Mouse (Mus musculus) midbrain, embryonic 16.5 days (tissue): ENCODE measurements around the gene Zzz3. TPM values are rescaled to one million over a fixed set of nuclear protein-coding genes. Genes with fewer than 3 reads are reported as not detected.

Experiments
- ATAC-seq: fragments of 200-750 bp; cut with Nextera tagmentation; 2 replicates; pipeline ENCODE4 v1.8.0; 2017; ENCODE audit warnings: moderate TSS enrichment
- H3K27ac ChIP-seq: fragments of 300-500 bp; sonication (generic); 2 replicates; pipeline ENCODE4 v1.5.1; 2014; ENCODE audit warnings: mild to moderate bottlenecking, low read length, mixed read lengths
- H3K27me3 ChIP-seq: fragments of 300-500 bp; sonication (generic); 2 replicates; pipeline ENCODE4 v1.6.1; 2014; ENCODE audit warnings: low read depth, low read length, mixed read lengths; ENCODE audit not compliant: control insufficient read depth, insufficient read depth
- H3K36me3 ChIP-seq: fragments of 300-500 bp; sonication (generic); 2 replicates; pipeline ENCODE4 v1.6.1; 2014; ENCODE audit warnings: mild to moderate bottlenecking, low read length, moderate library complexity, mixed read lengths; ENCODE audit not compliant: control insufficient read depth, insufficient read depth
- H3K4me1 ChIP-seq: fragments of 300-500 bp; sonication (generic); 2 replicates; pipeline ENCODE4 v1.6.1; 2014; ENCODE audit warnings: mild to moderate bottlenecking, low read length, mixed read lengths; ENCODE audit not compliant: control insufficient read depth, insufficient read depth
- H3K4me2 ChIP-seq: fragments of 300-500 bp; sonication (generic); 2 replicates; pipeline ENCODE4 v1.6.1; 2014; ENCODE audit warnings: mild to moderate bottlenecking, low read length, mixed read lengths
- H3K4me3 ChIP-seq: fragments of 300-500 bp; sonication (generic); 2 replicates; pipeline ENCODE4 v1.5.1; 2014; ENCODE audit warnings: low read depth, mild to moderate bottlenecking, low read length, moderate library complexity, mixed read lengths
- H3K9ac ChIP-seq: fragments of 300-500 bp; sonication (generic); 2 replicates; pipeline ENCODE4 v1.6.1; 2014; ENCODE audit warnings: low read depth, low read length, mixed read lengths
- H3K9me3 ChIP-seq: fragments of 300-500 bp; sonication (generic); replicated peaks from 2 replicates; pipeline ENCODE4 v1.6.1; 2014; ENCODE audit warnings: mild to moderate bottlenecking, low read length, mixed read lengths; ENCODE audit not compliant: control insufficient read depth, poor library complexity, severe bottlenecking
- WGBS: fragments of 180-500 bp; shearing (Covaris S2); extraction: QIAGEN DNeasy Blood & Tissue Kit; methylation state at CpG from one replicate; pipeline ENCODE4 v1.1.7; 2014; 5-methylcytosine and 5-hydroxymethylcytosine counted together
- polyA plus RNA-seq: library from polyadenylated mRNA; unstranded; fragments of >200 nt; fragmentation: Nextera tagmentation; extraction: Ambion mirVana; gene quantifications from 2 replicates; pipeline ENCODE4 v1.2.1, GENCODE M21; 2015

Gene Zzz3
- polyA plus RNA-seq, 1 experiment from 2014 or later = 27.1 TPM

DNA sequence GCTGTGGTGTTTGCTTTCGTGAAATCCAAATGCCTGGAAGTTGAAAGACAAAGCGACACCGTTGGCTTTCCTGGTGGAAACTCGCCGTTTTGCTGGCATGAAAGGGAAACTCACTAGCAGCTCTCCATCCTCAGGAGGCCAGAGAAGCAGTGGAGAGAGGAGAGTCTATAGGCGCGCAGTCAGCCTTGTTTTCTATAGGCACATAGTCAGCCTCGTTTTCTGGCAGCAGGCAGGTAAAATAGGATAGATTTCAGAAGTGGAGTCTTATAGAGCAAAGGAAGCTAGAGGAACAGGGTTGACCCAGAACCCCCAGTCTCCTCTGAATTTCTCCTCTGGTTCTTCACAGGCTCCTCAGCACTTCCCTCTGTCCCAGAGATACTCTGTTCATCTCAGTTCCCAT, 72.8 kb downstream of the Zzz3 start:
- Histone ChIP-seq H3K27me3 (no peaks in the 10 kb centered on the region), H3K4me3 (no peak overlapping the region), H3K27ac (no peak overlapping the region), H3K4me2 (no peak overlapping the region), H3K9me3 (no peaks in the 10 kb centered on the region), H3K9ac (no peak overlapping the region), H3K4me1 (no peaks in the 10 kb centered on the region), H3K36me3 (no peaks in the 10 kb centered on the region)
- 91% methylated on average over 8 of the region's 8 CpGs for WGBS
- ATAC-seq = no peak

DNA sequence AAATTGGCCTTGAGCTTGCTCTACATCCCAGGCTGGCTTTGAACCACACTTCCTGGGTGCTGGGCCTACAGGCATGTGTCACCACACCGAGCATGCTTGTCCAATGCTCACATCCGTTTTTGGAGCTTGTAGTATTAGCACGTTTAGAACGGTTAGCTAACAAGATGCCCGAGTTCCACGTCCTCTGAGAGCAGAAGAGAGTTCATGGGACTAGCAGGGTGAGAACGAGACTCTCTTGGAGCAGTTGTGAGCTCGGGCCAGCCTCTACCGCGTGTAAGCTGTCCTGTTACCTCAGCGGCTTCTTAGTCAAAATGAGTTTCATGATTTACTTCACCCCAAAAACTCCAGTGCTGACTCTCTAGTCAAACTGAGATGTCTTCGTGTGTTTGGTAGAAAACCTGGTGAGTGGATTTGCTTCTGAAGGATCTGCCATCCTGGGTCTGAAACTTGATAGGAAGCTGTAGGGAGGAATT, 73.3 kb downstream of the Zzz3 start:
- H3K4me3 ChIP-seq = no peak overlapping the region
- no peak overlapping the region for H3K27ac ChIP-seq
- WGBS = 88% methylated on average over 12 of the region's 12 CpGs
- no peaks in the 10 kb centered on the region for H3K4me1 ChIP-seq
- no peaks in the 10 kb centered on the region for H3K36me3 ChIP-seq
- no peak for ATAC-seq
- H3K27me3 ChIP-seq = no peaks in the 10 kb centered on the region
- no peak overlapping the region for H3K4me2 ChIP-seq
- H3K9ac ChIP-seq = no peak overlapping the region
- no peaks in the 10 kb centered on the region for H3K9me3 ChIP-seq

DNA sequence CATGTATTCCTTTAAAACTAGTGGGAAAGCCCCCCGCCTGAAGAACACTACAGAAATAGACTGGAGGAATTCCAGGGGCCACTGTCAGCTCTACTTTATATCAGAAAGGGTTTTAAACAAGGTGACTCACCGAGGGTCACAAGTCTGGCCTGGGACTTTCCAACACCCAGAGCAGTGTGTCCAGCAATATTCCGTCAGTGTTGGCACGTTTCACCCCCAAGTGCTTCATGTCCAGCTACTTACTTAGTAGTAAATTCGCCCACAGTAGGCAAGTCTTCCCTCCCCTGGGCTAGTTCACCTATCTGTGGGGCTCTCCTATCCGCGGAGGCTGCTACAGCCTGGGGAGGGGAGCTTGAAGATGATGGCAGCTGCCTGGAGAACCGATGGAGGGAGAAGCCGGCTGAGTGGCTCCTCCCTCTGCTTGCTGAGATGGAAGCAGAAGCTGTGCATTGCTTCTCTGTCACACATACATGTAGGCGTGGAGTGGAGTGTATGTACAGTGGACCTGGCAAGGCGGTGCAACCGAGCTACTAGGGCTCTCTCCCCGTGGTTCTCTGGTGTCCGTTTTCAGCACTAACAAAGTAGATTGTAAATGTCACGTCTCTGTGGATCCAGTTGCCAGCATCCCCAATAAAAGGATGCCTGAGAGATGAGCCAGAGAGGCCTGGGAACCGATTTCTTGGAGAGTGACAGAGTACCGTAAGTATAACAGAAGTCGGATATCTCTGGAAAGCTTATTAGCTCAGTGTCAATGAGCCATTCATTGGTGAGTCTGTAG, 74.3 kb downstream of the Zzz3 start:
- ATAC-seq = no peak
- H3K36me3 ChIP-seq = no peaks in the 10 kb centered on the region
- no peak overlapping the region for H3K27ac ChIP-seq
- no peaks in the 10 kb centered on the region for H3K4me1 ChIP-seq
- no peak overlapping the region for H3K4me3 ChIP-seq
- H3K27me3 ChIP-seq = no peaks in the 10 kb centered on the region
- no peak overlapping the region for H3K9ac ChIP-seq
- H3K9me3 ChIP-seq = no peaks in the 10 kb centered on the region
- no peak overlapping the region for H3K4me2 ChIP-seq
- WGBS = 81% methylated on average over 18 of the region's 18 CpGs

DNA sequence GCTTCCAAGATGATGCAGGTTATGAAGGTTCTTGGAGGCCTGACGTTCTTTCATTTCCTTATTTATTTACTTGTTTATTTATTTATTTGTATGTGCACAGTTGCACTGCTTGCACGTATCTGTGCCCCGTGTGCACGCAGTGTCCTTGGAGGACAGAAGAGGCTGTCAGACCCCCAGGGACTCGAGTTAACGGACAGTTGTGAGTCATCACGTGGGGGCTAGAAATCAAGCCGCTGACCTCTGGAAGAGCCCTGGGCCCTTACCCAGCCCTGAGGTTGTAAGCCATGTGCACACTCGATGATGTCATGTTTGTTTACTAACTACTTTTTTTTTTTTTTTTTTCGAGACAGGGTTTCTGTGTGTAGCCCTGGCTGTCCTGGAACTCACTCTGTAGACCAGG, 75.1 kb downstream of the Zzz3 start:
- Histone ChIP-seq H3K27ac (no peak overlapping the region), H3K4me1 (no peaks in the 10 kb centered on the region), H3K36me3 (no peaks in the 10 kb centered on the region), H3K9me3 (no peaks in the 10 kb centered on the region), H3K9ac (no peak overlapping the region), H3K27me3 (no peaks in the 10 kb centered on the region), H3K4me2 (no peak overlapping the region), H3K4me3 (no peak overlapping the region)
- no peak for ATAC-seq
- WGBS = 91% methylated on average over 10 of the region's 10 CpGs

DNA sequence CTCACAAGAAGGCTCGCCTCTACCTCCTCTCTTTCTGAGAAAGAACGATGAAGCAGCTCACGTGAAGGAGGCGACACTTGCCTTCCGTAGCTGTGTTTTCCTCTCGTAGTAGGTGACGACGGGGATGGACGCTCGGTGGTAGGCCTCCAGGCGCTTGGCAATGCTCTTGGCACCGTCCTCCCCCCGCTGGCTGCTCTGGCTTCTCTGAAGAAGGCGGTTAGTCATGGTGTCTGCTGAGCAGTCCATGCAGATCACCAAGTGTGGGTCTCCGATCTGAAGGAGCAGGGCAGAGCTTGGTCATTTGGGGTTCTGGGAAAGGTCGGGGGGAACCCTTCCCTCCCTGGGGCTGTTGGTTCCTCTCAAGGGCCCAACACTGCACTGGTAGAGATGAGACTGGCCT, 77.4 kb downstream of the Zzz3 start:
- WGBS = 89% methylated on average over 16 of the region's 16 CpGs
- no peak for ATAC-seq

DNA sequence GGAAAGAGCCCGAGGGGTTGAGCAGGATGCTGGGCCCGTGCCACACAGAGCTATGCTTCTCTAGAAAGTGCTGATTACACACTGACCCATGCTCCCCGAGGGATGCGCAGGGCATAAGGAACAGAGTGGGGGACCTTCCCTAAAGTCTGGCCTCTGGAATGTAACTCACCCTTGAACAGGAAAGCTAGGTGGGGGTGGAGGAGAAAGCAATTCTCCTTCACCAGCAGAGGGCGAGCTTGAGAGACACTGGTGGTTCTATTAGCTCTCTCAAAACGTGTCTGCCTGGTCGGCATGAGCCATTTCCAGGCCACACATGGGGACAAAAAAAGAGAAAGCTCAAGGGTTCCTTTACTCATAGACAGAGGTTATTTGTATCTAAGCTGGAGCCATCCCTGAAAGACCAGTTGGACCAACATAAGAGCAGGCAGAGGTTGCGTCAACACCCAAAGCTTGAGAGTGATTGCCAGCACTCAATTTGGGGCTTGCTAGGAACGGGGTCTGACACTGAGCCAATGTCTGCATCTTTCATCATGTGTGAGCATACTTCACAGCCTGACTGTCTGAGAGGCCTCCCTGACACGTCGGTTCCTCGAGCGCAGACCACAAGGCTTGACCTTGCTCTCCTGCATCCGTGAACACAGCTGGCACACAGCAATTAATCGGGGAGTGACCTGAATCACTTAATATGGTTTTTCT, 79.5 kb downstream of the Zzz3 start:
- ATAC-seq = no peak
- H3K27ac ChIP-seq = no peak overlapping the region
- H3K9ac ChIP-seq = no peak overlapping the region
- 63% methylated on average over 15 of the region's 15 CpGs for WGBS
- no peaks in the 10 kb centered on the region for H3K9me3 ChIP-seq
- peaks cover 7% of the 10 kb centered on the region for H3K4me1 ChIP-seq
- H3K36me3 ChIP-seq = no peaks in the 10 kb centered on the region
- no peak overlapping the region for H3K4me2 ChIP-seq
- no peaks in the 10 kb centered on the region for H3K27me3 ChIP-seq
- no peak overlapping the region for H3K4me3 ChIP-seq

More for the DNA sequence above, 77.4 kb downstream of the Zzz3 start:
- H3K27ac ChIP-seq = no peak overlapping the region
- H3K4me3 ChIP-seq = no peak overlapping the region
- no peaks in the 10 kb centered on the region for H3K9me3 ChIP-seq
- no peaks in the 10 kb centered on the region for H3K27me3 ChIP-seq
- H3K36me3 ChIP-seq = no peaks in the 10 kb centered on the region
- no peaks in the 10 kb centered on the region for H3K4me1 ChIP-seq
- no peak overlapping the region for H3K9ac ChIP-seq
- H3K4me2 ChIP-seq = no peak overlapping the region

DNA sequence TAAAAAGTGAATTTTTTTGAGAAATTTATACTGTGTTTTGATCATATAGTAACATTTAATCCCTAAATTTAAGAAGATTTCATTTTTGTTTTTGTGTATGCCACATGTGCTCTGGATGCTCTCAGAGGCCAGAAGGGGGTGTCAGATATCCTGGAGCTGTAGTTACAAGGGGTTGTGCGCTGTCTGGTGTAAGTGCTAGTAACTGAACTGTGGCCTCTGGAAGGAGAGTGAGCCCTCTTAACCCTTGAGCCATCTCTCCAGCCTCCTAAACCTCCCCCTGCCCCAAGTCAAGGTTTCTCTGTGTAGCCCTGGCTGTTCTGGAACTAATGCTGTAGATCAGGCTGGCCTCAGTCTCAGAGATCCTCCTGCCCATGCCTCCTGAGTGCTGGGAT, 80.0 kb downstream of the Zzz3 start:
- no peak overlapping the region for H3K4me3 ChIP-seq
- no peak overlapping the region for H3K9ac ChIP-seq
- ATAC-seq = no peak
- H3K4me2 ChIP-seq = no peak overlapping the region
- no peaks in the 10 kb centered on the region for H3K9me3 ChIP-seq
- H3K36me3 ChIP-seq = no peaks in the 10 kb centered on the region
- H3K4me1 ChIP-seq = peaks cover 7% of the 10 kb centered on the region
- no peaks in the 10 kb centered on the region for H3K27me3 ChIP-seq
- H3K27ac ChIP-seq = no peak overlapping the region
- 100% methylated on average over 1 of the region's 1 CpGs for WGBS

DNA sequence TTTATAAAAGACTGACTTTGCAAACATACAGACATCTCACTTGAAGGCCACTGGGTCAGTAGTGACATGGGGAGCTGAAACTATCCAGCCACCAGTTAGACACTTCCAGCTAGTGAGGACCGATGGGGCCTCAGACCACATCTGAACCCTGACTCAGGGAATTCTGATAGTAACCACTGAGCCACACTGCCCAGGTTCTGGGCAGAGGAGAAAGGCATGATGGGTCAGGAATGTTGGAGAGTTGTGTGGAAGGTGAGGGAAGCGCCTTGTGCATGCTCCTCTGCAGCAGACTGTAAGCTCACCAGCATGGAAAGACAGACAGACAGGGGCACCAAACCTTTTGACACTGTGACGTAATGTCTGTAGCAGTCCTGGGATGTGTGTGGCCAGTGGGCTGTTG, 80.6 kb downstream of the Zzz3 start:
- H3K36me3 ChIP-seq = no peaks in the 10 kb centered on the region
- H3K4me3 ChIP-seq = no peak overlapping the region
- no peaks in the 10 kb centered on the region for H3K9me3 ChIP-seq
- no peak overlapping the region for H3K4me2 ChIP-seq
- H3K9ac ChIP-seq = no peak overlapping the region
- peaks cover 7% of the 10 kb centered on the region for H3K4me1 ChIP-seq
- no peak for ATAC-seq
- H3K27ac ChIP-seq = no peak overlapping the region
- WGBS = 97% methylated on average over 3 of the region's 3 CpGs
- H3K27me3 ChIP-seq = no peaks in the 10 kb centered on the region

DNA sequence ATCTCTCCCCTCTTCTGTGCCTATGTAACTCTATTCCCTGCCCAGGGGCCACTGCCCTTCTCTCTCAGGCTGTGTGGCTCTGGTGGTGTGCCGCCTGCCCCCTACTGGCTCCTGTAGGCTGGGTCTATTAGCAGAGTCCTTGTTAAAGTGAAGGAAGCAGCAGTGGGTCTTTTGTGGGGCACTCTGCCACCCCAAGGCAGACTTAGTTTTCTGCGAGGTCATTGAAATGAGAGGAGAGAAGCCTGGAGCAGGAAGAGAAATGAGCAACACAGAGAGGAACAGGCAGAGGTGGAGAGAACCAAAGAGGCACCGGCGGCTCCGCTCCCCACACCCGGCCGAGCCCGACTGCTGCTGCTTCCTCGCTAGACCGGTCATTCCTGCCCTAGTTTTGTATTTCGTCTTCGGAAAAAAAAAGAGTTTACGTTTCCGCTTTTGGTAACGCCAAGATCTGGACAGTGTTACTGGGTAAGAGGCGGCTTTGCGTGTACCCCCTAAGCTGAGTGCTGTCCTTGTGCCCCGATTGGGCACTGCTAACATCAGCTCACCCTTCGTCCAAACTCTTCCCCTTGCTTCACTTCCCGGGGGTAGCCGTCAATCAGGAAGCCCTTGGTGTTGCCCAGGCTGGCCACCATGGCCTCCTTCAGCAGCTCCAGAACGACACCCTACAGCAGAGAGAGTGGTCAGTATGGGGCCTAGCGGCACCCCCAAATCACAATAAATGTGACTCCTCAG, 82.7 kb downstream of the Zzz3 start:
- H3K9me3 ChIP-seq = no peaks in the 10 kb centered on the region
- H3K9ac ChIP-seq = peak overlapping the region; percentile 51
- no peaks in the 10 kb centered on the region for H3K27me3 ChIP-seq
- H3K27ac ChIP-seq = no peak overlapping the region
- 6% methylated on average over 23 of the region's 23 CpGs for WGBS
- H3K4me3 ChIP-seq = peak overlapping the region; percentile 11
- peak overlapping the region; percentile 43 for H3K4me2 ChIP-seq
- H3K36me3 ChIP-seq = no peaks in the 10 kb centered on the region
- peaks cover 11% of the 10 kb centered on the region for H3K4me1 ChIP-seq
- ATAC-seq = peak; percentile 70
